Mouse (Mus musculus): ENCODE measurements around the gene Hs3st3a1.

Hs3st3a1 gene

DNA sequence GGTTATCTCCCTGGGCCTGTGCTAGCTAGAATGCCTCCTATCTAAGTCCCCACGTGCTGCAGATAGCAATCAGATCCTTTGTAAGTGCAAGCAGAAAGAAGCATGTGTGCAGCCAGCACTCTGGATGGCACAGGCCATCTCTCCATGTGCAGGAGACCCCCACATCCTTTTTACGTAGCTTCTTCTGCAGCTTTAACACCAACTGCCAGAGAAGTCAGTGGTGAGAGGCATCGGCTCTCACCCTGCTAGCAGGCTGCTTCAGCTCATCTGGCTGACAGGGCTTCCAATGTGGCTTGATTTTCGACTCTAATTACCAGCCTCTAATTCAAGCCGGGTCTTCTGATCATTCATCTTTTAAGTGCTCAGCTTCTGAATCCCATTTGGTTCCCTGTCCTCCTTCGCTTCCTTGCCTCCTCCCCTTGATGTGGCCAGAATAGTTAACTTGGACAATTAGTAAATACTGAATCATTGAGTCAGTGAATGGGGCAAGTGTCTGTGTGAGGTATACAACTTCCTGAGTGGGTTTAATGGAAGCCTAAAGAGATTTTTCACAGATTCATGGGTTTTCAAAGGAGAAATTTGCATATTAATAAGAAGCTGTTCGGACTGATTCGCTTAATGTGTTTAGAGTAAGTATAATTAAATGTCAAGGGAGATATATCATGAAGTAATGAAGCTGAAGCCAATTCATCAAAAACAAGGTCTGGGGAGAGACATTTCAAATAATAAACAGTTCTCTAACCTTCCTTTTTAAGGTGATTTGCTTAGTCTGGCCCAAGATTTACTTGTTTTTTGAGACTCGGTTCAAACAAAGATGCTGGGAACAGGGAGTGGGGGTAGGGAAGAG, 54.7 kb downstream of the Hs3st3a1 start:
- DNase-seq (ENCODE audit: low spot score in 2 of 2): no peak

DNA sequence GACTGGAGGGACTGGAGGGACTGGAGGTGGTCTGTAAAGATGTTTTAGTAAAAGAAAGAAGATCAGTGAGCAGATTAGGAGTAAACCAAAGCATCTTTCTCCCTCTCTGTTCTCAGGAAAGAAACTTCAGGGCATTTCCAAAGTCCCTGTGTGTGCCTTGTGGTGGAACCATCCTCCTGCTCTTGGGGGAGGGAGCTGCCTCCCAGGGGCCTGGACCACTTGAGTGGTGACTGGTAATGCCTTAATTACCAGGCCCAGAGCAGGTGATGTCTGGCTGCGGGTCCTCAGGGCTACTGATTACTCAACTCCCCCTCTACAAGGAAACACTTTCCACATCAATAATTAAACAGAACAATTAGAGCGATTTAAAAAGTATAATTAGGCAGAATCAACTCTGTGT, 59.3 kb downstream of the Hs3st3a1 start:
- no peak for DNase-seq (ENCODE audit: low spot score in 2 of 2)

DNA sequence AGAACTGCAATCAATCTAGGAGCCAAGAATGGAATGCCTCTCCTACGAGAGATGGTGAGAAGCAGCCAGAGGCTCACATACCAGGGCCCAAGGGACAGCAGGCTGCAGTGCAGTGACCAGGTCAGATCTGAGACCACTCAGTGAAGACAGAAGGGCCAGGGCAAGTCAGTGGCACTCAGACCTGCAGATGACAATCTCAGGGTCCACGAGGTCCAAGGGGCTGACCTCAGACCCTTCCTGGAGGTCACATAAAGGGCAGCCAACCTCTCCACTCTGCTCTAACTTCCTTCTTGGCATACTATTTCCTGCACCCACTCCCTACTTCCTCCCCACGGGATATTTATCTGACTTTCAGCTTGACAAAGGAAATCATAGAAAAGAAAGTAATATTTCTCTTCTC, 60.8 kb downstream of the Hs3st3a1 start:
- DNase-seq (ENCODE audit: low spot score in 2 of 2): no peak

DNA sequence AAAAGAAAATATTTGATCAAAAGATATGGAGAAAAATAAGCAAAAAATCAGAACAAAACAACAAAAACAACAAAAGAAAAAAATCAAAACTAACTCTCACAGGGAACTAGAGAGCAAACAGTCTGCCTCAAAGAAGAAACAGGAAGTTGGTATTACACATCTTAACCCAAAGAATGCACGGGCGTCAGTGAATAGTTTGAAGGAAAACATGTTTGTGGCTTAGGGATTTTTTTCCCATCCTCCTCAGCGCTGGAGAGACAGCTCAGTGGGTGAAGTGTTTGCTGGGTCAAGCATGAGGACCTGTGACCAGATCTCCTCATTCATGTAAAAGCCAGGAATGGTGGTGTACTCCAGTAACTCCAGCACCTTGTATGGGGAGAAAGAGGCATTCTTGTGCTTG, 61.5 kb downstream of the Hs3st3a1 start:
- no peak for DNase-seq (ENCODE audit: low spot score in 2 of 2)

DNA sequence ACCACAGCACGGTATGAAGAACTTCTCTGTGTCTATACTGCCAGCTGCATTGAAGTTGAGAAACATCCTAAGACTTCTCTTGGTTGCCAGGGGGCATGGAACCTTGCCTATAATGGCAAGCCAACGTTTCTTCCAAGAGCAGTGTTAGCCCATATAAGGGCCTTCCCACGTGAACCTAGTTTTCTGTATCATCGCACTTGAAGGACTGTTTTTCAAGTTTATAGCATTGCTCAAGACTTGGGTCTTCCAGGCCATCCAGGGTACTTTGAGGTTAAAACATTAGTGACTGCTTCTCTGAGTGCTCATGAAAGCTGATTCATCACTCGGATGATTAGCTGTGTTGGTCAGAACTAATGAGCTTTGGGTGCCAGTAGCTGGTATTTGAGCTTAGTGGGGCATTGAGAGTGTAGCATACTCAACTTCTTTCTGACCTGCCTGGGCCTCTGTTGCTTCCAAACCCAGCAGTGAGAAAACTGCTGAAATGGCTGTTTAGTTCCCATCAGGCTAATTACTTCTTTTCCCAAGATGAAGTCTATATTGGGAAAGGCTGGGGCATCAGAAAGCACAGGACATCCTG, 65.5 kb downstream of the Hs3st3a1 start:
- DNase-seq (ENCODE audit: low spot score in 2 of 2): peak in 1 of 2 experiments; percentile 6

DNA sequence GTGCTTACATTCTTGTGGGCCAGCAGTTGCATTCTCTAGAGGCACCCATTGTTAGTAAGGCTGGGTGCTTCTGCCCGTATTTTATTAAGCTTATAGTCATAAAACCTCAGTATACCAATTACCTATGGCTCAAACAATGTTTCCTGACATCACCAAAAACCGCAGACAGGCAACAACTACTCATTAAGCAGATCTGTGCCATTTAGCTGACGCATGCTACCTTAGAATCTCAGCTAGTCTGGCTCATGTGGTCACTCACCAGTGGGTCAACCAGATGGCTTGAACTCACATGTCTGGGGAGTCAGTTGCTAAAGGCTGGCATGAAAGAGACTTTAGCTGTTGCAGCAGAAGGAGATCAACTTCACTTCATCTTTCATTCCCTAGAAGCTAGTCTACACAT, 67.9 kb downstream of the Hs3st3a1 start:
- no peak for DNase-seq (ENCODE audit: low spot score in 2 of 2)

DNA sequence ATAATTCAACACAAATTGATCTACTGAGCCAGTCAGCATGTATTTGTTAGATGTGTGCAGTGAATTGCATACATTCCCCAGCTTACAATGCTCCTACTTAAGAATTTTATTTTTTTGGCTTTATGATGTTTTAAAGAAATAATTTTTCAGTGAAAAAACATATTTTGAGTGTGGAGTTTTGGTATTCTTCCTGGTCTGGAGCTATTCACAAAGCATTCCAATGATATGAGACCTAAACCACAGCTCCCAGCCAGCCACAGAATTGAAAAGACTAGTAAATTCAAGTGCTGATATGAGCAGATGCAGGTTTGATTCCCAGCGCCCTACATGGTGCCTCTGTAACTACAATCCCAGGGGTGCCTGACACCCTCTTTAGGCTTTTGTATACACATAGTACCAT, 70.8 kb downstream of the Hs3st3a1 start:
- DNase-seq (ENCODE audit: low spot score in 2 of 2): no peak

DNA sequence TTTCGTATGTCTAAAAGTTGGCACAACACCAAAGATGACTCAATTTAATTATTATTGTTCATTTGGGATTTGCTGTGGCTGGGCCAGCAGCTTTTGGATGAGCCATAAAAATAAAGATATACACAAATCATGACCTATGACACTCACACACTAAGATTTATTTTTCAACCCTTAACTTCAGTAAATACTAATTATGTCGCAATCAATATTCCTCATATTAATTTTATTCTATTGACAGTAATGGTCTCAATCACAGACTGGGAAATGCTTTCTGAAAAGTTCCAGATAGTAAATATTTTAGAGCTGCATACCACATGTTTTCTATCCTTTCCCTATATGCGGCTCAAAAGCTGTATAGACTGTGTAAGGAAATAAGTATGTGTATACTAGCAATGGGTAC, 71.9 kb downstream of the Hs3st3a1 start:
- no peak for DNase-seq (ENCODE audit: low spot score in 2 of 2)

DNA sequence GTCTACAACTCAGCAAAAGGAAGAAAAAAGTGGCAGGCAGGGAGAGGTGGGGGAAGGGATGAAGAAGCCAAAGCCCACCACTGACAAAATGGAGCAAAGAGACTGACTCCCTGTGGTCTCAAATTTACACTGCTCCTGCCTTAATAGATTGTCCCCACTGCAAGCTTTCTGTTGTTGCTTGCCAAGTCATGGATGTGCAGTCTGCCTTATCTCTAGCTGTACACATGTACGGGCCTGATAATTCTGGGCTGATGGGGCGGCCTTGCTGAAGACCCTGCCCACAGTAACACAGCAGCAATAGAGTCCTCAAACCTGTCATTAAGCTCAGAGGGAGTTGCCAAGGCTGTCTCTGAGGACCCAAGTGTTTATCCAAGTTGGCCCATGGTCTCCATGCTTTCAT, 74.0 kb downstream of the Hs3st3a1 start:
- no peak for DNase-seq (ENCODE audit: low spot score in 2 of 2)

DNA sequence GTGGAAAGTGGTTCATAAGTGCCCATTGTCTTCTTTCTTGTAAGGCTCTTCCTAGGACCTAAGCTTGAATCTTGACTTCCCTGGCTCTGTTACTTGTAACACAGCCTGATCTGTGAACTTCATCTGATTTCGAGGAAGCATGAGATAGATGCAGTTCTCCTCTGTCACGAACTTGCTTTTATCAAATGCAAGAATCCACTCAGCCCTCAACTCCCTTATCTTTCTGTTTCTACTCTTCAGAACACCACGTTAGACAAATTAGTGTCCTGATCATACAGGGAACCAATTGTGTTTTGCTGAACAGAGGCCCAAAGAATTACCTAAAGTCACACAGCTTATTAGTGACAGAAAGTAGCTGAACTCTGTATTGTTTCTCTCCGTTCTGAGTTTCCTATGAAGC, 77.2 kb downstream of the Hs3st3a1 start:
- no peak for DNase-seq (ENCODE audit: low spot score in 2 of 2)

DNA sequence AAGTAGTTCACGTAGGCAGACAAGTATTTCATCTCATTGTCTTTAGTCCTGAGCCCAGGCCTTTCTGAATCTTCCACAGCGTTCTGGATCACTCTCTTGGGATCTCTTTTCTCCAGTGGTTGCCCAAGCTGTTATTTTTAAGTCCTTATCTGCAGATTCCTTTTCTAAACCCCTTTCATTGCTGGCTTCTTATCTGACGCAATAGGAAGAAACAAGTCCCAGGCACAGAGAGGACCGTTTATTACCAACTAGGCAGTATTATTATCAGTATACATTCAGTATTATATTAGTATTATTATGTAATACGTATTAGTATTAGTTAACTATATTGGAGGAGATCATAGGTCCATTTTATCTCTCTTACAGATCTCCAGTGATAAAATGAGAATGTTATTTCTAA, 78.3 kb downstream of the Hs3st3a1 start:
- no peak for DNase-seq (ENCODE audit: low spot score in 2 of 2)

DNA sequence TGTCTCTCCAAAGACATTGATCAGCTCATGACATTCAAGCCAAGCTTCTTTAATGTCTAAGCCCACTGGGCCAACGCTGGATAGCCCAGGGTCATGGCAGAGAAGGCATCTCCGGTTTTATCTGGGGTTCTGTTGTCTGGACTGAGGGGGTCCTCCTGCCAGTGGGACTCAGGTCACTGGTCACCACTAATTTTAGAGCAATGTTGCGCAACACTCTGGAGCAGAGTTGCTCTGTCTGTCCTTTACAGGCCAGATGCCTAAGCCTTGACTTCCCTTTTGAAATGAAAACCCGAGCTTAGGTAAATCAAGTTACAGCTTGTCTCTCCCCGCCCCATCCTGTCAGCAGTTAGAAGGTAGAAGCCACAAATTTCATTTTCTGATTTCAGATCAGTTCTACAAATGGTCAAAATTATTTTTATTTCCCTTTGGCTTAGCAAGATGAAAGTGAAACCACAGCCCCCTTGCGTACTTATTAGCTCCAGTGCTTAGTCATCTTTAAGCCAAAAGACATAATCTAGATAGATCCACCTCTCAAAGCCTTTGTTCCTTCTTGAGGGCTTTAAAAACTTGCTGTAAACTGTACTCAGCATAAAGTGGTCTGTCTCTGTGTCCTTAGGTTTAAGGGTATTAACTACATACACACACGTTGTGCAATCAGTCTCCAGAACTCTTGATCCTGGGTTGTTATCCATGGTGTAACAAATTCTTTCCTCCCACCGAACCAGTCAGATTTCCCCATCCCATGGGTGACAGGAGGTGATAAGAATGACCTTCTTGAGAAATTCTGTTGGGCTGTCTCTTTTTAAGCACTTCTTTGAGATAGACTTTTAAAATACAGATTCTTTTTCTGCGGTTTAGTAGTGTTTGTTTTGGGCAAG, 81.8 kb downstream of the Hs3st3a1 start:
- DNase-seq (ENCODE audit: low spot score in 2 of 2): no peak

DNA sequence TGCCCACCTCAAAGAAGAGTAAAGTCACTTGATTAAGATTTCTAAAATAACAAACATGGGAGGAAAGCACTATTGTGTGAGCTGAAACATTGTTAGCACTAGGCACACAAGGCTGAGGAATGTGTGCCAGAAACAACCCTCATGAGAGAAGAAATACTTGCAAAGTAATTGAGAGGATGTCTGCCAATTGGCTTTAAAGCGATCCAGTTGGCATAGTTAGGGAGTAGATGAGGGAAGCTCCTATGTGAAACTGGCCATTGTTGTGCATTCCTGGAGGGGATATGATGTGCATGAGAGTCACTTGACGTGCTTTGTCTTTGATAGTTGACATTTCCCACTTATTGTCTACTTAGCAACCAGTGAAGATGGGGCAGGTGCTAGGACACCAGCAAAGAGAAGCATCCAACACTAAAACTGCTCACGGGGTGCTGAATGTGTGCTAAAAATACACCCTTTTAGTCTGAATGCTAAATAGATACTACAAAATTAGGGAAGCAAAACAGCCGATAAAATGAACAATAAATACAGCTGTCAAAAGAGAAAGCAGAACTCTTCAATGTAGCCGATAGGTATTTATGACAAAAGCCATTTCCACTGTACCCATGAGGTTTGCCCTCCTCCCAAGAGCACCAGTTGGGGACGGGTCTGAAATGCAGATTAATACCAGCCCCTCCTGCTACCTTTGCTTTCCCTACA, 83.2 kb downstream of the Hs3st3a1 start:
- DNase-seq (ENCODE audit: low spot score in 2 of 2): no peak

DNA sequence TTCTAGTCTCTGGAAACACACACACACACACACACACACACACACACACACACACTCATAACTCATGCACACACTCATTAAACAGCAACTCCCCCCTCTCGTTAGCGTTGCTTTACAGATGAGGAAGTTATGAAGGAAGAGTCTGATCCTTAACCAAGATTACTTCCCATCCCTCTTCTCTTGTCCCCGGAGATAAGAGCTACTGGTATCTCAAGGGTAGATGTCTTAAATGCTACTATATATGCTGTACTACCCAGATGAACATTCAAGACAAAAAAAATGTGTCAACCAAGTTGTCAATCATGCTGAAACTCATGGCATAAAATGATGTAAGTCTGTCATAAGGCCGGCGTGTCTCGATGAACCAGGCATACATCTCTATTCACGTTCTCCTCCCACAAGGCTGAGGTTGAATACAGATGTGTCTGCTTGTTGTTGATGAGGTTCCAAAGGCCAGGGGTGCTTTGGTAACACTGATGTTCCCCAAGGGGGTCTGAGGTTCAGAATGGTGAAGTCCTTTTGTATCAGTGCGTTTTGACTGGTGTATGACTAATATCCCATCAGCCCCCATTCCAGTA, 89.0 kb downstream of the Hs3st3a1 start:
- no peak for DNase-seq (ENCODE audit: low spot score in 2 of 2)

DNA sequence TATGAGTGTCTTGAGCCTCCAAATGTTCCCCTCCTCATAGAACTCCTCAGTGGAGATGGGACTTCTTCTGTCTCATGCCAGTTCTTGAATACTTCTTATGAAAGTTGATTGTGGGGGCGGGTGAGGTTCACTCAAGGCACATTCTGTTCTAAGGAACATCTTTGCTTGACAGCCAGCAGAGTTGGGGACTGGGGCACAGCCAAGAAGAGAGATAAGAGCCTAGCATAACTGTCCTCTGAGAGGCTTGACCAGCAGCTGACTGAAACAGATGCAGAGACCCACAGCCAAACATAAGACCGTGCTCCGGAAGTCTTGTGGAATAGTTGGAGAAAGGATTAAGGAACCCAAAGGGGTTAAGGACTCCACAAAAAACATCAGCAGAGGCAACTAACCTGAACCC, 102.1 kb downstream of the Hs3st3a1 start:
- no peak for DNase-seq (ENCODE audit: low spot score in 2 of 2)

DNA sequence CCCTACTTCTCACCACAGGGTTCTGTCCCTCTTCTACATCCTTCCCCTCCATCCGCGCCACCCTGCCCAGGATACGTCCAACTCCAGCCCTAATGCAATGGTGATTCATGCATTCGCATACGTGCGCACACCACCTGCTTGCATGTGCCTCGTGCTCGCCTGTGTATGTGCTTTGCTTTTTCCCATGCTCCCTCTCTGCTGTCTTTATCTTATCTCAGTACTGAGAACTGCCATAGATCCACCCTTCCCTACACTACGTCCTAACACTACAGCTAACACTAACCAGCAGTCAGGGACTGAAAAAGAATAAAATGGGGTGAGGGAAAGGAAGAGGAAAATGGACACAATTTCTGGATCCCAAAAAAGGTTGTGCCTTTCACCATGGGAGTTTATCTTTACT, 106.7 kb downstream of the Hs3st3a1 start:
- DNase-seq (ENCODE audit: low spot score in 2 of 2): no peak

DNA sequence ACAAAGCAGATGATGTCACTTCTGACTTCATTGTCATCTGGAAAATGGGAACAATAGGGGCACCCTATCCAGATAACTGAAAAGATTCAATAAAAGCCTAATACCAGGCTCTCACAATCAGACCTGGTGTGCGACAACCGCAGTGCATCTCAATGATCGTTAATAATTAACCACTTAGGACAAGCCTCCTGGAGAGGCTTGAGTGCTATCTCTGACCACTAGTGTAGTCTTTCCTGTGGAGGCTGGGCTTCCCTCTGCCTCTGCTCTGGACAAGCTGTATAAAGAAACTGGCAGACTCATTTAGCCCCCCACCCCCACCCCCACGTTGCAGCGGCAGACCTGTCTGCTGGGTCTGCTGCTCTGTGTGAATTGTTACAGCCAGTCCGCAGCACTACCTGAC, 107.2 kb downstream of the Hs3st3a1 start:
- DNase-seq (ENCODE audit: low spot score in 2 of 2): no peak

DNA sequence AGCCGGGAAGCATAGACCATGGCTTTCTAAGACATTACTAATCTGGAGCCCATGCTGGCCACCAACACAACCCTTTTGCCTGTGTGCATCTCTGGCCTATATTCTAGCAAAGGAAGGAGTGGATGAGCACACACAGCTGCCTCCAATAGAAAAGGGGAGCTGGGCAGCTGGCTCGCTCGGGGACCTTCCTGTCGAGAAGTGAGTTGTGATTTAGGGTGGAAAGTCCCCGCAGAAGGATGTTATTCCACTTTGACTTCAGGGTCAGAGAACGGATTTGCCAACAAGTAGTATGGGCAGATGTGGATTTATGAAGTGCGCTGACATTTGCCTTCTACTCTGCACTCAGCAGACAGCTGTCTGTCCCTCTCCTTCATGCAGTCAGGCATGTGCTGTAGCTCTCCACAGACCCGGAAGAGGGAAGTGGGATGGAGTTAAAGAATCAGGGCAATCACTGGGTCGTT, 108.1 kb downstream of the Hs3st3a1 start:
- DNase-seq (ENCODE audit: low spot score in 2 of 2): no peak

DNA sequence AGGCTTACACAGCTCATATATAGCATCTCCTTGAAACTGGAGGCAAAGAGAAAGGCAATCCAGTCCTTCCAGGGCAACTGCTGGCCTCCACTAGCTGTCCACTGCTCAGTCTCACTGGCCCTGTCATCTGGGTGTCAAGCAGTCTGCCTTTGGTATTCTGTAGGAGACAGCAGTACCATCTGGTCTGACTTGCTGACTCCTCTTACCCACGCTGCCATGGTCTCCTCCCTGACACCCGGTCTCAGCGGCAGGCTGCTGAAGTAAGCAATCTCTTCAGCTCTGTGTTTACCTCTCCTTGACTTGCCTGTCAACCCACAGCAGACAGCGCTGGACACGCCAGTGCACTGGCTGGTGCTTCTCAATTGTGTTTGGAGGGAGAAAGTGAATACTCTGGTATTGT, 109.1 kb downstream of the Hs3st3a1 start:
- DNase-seq (ENCODE audit: low spot score in 2 of 2): no peak

DNA sequence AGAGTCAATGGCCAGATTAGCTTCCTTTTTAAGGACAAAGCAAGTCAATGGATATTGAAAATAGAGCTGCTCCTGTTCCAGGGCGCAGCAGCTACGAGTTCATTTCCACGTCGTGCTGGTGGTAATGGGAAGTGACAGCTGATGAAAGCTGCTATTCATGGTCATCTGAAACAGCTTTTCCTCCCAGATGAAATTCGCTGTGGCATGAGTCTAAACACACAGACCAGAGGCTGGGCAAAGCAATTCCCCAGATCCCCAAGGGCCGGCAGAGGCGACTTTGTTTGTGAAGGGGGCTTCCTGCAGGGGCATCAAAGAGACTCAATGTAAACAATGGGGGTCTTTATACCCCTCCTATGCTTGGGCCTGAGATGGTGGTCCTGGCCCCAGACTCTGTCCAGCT, 114.2 kb downstream of the Hs3st3a1 start:
- no peak for DNase-seq (ENCODE audit: low spot score in 2 of 2)

DNA sequence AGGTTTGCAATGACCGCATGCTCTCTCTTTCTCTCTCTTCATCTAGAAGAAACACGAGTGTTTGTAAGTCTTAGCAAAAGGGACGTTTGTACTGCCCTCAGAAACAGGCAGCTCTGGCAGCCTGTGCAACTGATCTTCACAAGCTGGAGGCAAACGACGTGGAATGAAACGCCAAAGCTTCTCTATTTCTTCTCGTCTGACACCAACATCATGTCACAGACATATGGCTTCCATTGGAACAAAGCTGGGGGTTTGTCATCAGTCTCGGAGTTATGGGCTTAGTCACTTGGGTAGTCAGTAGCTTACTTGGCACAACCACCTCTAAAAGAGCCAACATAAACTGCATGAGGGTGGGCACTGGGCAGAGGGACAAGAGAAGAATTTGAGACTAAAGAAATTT, 114.8 kb downstream of the Hs3st3a1 start:
- DNase-seq (ENCODE audit: low spot score in 2 of 2): no peak

DNA sequence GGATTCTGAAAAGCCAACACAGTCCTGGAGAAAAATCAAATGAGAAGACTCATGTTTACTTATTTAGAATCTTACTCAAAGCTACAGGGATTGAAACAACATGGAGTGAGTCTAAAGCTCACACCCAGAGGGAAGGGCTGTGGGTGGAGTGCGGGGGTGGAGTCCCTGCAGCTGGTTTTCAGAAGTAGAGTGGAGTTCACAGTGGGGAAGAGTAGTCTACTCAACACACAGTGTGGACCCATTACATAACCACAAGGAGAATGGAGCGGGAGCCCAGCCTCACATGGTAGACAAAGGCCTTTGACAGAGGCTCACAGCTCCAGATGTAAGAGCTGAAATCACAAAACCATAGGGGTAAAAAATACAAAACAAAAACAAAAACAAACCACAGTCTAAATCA, 123.2 kb downstream of the Hs3st3a1 start:
- no peak for DNase-seq (ENCODE audit: low spot score in 2 of 2)
